ENCODE assay signal across 13 mouse cellular contexts in the genomic region with DNA sequence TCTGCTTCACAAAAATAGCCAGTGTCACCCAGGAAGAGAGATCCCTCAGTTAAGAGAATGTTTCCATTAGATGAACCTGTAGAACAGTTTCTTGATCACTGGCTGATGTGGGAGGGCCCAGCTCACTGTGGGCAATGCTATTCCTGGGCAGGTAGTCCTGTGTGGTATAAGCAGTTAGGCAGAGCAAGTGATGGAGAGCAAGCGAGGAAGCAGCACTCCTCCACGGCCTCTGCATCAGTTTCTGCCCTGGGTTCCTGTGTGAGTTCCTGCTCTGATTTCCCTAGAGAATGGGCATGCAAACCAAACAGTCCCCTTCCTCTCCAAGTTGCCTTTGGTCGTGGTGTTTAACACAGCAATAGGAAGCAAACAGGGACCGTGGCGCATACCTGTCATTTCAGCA.
A peak's percentile ranks its signal among the peaks of the same experiment; 100 is the strongest.
DNase-seq lines count a peak whose midpoint lies in the region.
"Had no signal": no experiment of that assay in that cellular context is flagged by ENCODE, and none has a peak within 500 bp of the region (broad histone marks: within the 10 kb centered on the region; RNA-seq: fewer than 3 reads in every experiment).

No protein-coding gene starts in this region.

- intact Hi-C loops in heart, postnatal 10 days (cut with DNase I) = no loop called here

- peak; percentile 68 for DNase-seq in heart, adult 11 months
- DNase-seq in heart, postnatal 10 days = no peak
- DNase-seq: adrenal gland, adult 2 months; adrenal gland, adult 8-10 months; adrenal gland, postnatal 10 days; adrenal gland, postnatal 14 days; adrenal gland, postnatal 25 days; adrenal gland, postnatal 36 days; B cell, adult 2 months; cerebellum, adult 11 months; cerebellum, adult 11-12 months; cerebellum, adult 18-20 months; cerebellum, adult 2 months had no signal
